Mouse (Mus musculus): Measurements from ENCODE around the gene Rasal2.

GRCm38 (mm10) chr1:157108580-157108979 lies 303.8 kb downstream of the Rasal2 start, which contains the start of gene Tex35:
- no peak for TF ChIP-seq GATA1 (IDR thresholded peaks at IDR 0.05; ENCODE audit: borderline replicate concordance, low read length)
- TF ChIP-seq FLI1 (IDR thresholded peaks at IDR 0.05; ENCODE audit: low read length): no peak

Measured in megakaryocyte, embryonic 14.5 days (primary cell).